ENCODE assay signal across 13 mouse cellular contexts in the genomic region with DNA sequence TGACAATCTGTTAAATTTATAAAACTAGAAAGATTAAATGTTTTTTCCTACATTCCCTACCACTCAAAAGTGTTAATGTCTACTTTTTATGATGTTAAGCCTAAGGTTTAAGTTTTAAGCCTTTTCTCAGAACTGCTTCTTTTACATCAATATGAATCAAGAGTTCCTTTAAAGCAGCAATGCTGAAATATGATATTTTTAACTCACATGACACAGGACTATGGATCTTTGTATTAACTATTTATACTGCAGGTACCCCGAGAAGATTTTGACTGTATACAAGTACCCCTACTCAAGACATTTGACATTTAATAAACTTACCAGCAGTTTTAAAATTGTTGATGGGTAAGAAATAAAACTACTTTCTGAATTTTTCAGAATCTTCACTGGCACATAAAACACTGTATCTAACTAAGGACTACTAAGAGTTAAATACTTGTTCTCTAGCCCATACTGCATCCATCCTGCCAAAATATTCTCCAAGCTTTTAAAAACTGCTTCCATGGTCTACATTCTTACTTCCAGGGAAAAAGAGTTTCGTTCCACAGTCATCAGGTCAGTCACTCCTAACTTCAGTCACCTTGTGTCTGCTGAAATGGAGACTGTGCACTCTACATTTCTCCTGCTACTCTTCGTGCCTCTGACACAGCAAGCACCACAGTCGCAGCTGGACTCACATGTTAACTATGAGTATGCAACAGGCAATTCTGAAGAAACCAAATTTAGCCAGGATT. TPM values are rescaled to one million over a fixed set of nuclear protein-coding genes. Genes with fewer than 3 reads are reported as not detected.
DNase-seq lines count a peak whose midpoint lies in the region; ATAC-seq and TF ChIP-seq lines count a peak whose summit lies in the region.
"Had no signal": no experiment of that assay in that cellular context is flagged by ENCODE, and none has a peak within 500 bp of the region (broad histone marks: within the 10 kb centered on the region; RNA-seq: fewer than 3 reads in every experiment).

No protein-coding gene starts in this region.

- H3K4me1 ChIP-seq in heart, embryonic 14.5 days (ENCODE audit: control insufficient read depth in 2 of 2, insufficient read depth in 2 of 2, low read length in 2 of 2), result peaks cover 0 to 4% of the 10 kb centered on the region in 2 experiments; a peak in 2 of 4 replicates
- H3K4me1 ChIP-seq in lung, embryonic 14.5 days (ENCODE audit: insufficient read depth), result no peaks in the 10 kb centered on the region
- H3K4me1 ChIP-seq in stomach, embryonic 16.5 days (ENCODE audit: control insufficient read depth, insufficient read depth, low read length), result no peaks in the 10 kb centered on the region
- H3K4me1 ChIP-seq: forebrain, embryonic 12.5 days; midbrain, embryonic 12.5 days had no signal

- peak overlapping the region in 1 of 2 experiments; percentile 2; a peak in 1 of 4 replicates for H3K4me3 ChIP-seq in heart, embryonic 14.5 days (ENCODE audit: control insufficient read depth in 1 of 2, insufficient read depth in 1 of 2, low read depth in 1 of 2, low read length in 2 of 2)
- peak overlapping the region; percentile 28 for H3K4me3 ChIP-seq in lung, embryonic 14.5 days (ENCODE audit: low read depth, low read length)
- peak overlapping the region; percentile 46 for H3K4me3 ChIP-seq in stomach, embryonic 16.5 days (replicated peaks; ENCODE audit: low read length)
- H3K4me3 ChIP-seq: forebrain, embryonic 12.5 days; midbrain, embryonic 12.5 days had no signal

- no peaks in the 10 kb centered on the region for H3K9me3 ChIP-seq in heart, embryonic 14.5 days (ENCODE audit: control insufficient read depth, low read length)
- no peaks in the 10 kb centered on the region for H3K9me3 ChIP-seq in lung, embryonic 14.5 days (ENCODE audit: low read depth, low read length)
- no peaks in the 10 kb centered on the region for H3K9me3 ChIP-seq in stomach, embryonic 16.5 days (replicated peaks; ENCODE audit: control insufficient read depth, low read length)
- H3K9me3 ChIP-seq: forebrain, embryonic 12.5 days; midbrain, embryonic 12.5 days had no signal

- 47% methylated on average over 4 of the region's 4 CpGs for WGBS in heart, embryonic 14.5 days
- WGBS in lung, embryonic 14.5 days, result 41% methylated on average over 4 of the region's 4 CpGs
- 43% methylated on average over 4 of the region's 4 CpGs for WGBS in stomach, embryonic 16.5 days

- no peak for ATAC-seq in heart, embryonic 14.5 days (ENCODE audit: insufficient number of reproducible peaks, insufficient read depth, low FRiP score, low read depth)
- no peak for ATAC-seq in lung, embryonic 14.5 days (ENCODE audit: insufficient read depth)
- no peak for ATAC-seq in stomach, embryonic 16.5 days (ENCODE audit: insufficient read depth, low FRiP score)

- intact Hi-C loops in heart, postnatal 25 days (cut with DNase I), result no loop called here
- intact Hi-C loops in heart, postnatal 10 days (cut with DNase I), result no loop called here

- no peaks in the 10 kb centered on the region for H3K36me3 ChIP-seq in heart, embryonic 14.5 days (ENCODE audit: control insufficient read depth, insufficient read depth, low read length)
- H3K36me3 ChIP-seq in lung, embryonic 14.5 days (ENCODE audit: insufficient read depth), result no peaks in the 10 kb centered on the region
- no peaks in the 10 kb centered on the region for H3K36me3 ChIP-seq in stomach, embryonic 16.5 days (ENCODE audit: control insufficient read depth, insufficient read depth, low read length)
- H3K36me3 ChIP-seq: forebrain, embryonic 12.5 days; midbrain, embryonic 12.5 days had no signal

- H3K27ac ChIP-seq in heart, embryonic 14.5 days (replicated peaks in 1 of 2; ENCODE audit: control insufficient read depth in 1 of 2, insufficient read depth in 1 of 2, low read depth in 2 of 2, low read length in 2 of 2), result peak overlapping the region in 1 of 2 experiments; percentile 25; a peak in 1 of 4 replicates
- H3K27ac ChIP-seq in lung, embryonic 14.5 days (ENCODE audit: low read depth), result no peak overlapping the region; the same call in 1 of the 2 replicates
- H3K27ac ChIP-seq in stomach, embryonic 16.5 days (ENCODE audit: low read length), result peak overlapping the region; percentile 92
- H3K27ac ChIP-seq: forebrain, embryonic 12.5 days; midbrain, embryonic 12.5 days had no signal

- no peaks in the 10 kb centered on the region for H3K27me3 ChIP-seq in heart, embryonic 14.5 days (ENCODE audit: control insufficient read depth, insufficient read depth, low read length)
- H3K27me3 ChIP-seq in lung, embryonic 14.5 days (ENCODE audit: insufficient read depth, low read length), result no peaks in the 10 kb centered on the region
- H3K27me3 ChIP-seq in stomach, embryonic 16.5 days (ENCODE audit: control insufficient read depth, insufficient read depth, low read length), result no peaks in the 10 kb centered on the region
- H3K27me3 ChIP-seq: forebrain, embryonic 12.5 days; midbrain, embryonic 12.5 days had no signal

- 0 out of 2 replicates have a peak overlapping the region, but pooled peaks have one; percentile 2 for H3K9ac ChIP-seq in heart, embryonic 14.5 days (ENCODE audit: low read length)
- no peak overlapping the region for H3K9ac ChIP-seq in lung, embryonic 14.5 days
- peak overlapping the region; percentile 51 for H3K9ac ChIP-seq in stomach, embryonic 16.5 days (ENCODE audit: low read length)
- H3K9ac ChIP-seq: forebrain, embryonic 12.5 days; midbrain, embryonic 12.5 days had no signal

- peak overlapping the region; percentile 44 for H3K4me2 ChIP-seq in heart, embryonic 14.5 days (ENCODE audit: low read length)
- H3K4me2 ChIP-seq in lung, embryonic 14.5 days, result peak overlapping the region; percentile 44
- peak overlapping the region; percentile 45 for H3K4me2 ChIP-seq in stomach, embryonic 16.5 days (ENCODE audit: low read depth, low read length)
- H3K4me2 ChIP-seq: forebrain, embryonic 12.5 days; midbrain, embryonic 12.5 days had no signal

- no peak for TF ChIP-seq CTCF in lung, embryonic 14.5 days (IDR thresholded peaks at IDR 0.05; ENCODE audit: low read depth)

- DNase-seq in heart, postnatal 25 days (ENCODE audit: low spot score), result no peak
- DNase-seq in lung, embryonic 14.5 days, result peak; percentile 41
- no peak for DNase-seq in lung, adult 18-20 months
- peak; percentile 49 to 54 for DNase-seq in heart, postnatal 10 days
- no peak for DNase-seq in right cerebral cortex, adult 2 months (ENCODE audit: low spot score in 2 of 2)
- DNase-seq: cerebellum, adult 2 months; embryo, embryonic 11 days; retina, postnatal 1 day; thymus, adult 2 months had no signal

RNA-seq across cellular contexts. Expression of a gene that starts 0.9 kb away (rescaled TPM):
- 30.3 and 39.4 TPM in 2 replicates for polyA plus RNA-seq in heart, embryonic 14.5 days (2014; fragmentation: Nextera tagmentation; extraction: Ambion mirVana)
- total RNA-seq in heart, postnatal 25 days (2021), result 10 to 100 TPM; 85.5 to 89.3 TPM
- polyA plus RNA-seq in lung, embryonic 14.5 days (2014; fragmentation: Nextera tagmentation; extraction: Ambion mirVana), result 69.3 and 75.0 TPM in 2 replicates
- 10 to 100 TPM; 75.4 to 78.8 TPM for total RNA-seq in heart, postnatal 10 days (2021)
- polyA plus RNA-seq in stomach, embryonic 16.5 days (2015; fragmentation: Nextera tagmentation; extraction: Ambion mirVana), result 148 and 154 TPM in 2 replicates

RNA-seq across cellular contexts. Expression of a gene that starts 26.5 kb away (rescaled TPM):
- 0.19 and 0.45 TPM in 2 replicates for polyA plus RNA-seq in heart, embryonic 14.5 days (2014; fragmentation: Nextera tagmentation; extraction: Ambion mirVana)
- 1 to 10 TPM in 1 of 2 experiments, under 1 TPM in 1; 0.84 to 1.5 TPM for total RNA-seq in heart, postnatal 25 days (2021)
- polyA plus RNA-seq in lung, embryonic 14.5 days (2014; fragmentation: Nextera tagmentation; extraction: Ambion mirVana), result 1.0 and 1.5 TPM in 2 replicates
- 1 to 10 TPM; 1.1 to 1.4 TPM for total RNA-seq in heart, postnatal 10 days (2021)
- 0.85 and 1.1 TPM in 2 replicates for polyA plus RNA-seq in stomach, embryonic 16.5 days (2015; fragmentation: Nextera tagmentation; extraction: Ambion mirVana)
- polyA plus RNA-seq: thymus, adult 2 months had no signal

RNA-seq across cellular contexts. Expression of a gene that starts 43.8 kb away (rescaled TPM):
- 27.5 and 27.7 TPM in 2 replicates for polyA plus RNA-seq in heart, embryonic 14.5 days (2014; fragmentation: Nextera tagmentation; extraction: Ambion mirVana)
- 1 to 10 TPM; 1.8 to 2.4 TPM for total RNA-seq in heart, postnatal 25 days (2021)
- 39.4 and 40.0 TPM in 2 replicates for polyA plus RNA-seq in lung, embryonic 14.5 days (2014; fragmentation: Nextera tagmentation; extraction: Ambion mirVana)
- 1 to 10 TPM; 5.9 to 6.9 TPM for total RNA-seq in heart, postnatal 10 days (2021)
- polyA plus RNA-seq in stomach, embryonic 16.5 days (2015; fragmentation: Nextera tagmentation; extraction: Ambion mirVana), result 22.7 and 23.4 TPM in 2 replicates

RNA-seq across cellular contexts. Expression of a gene that starts 44.1 kb away (rescaled TPM):
- polyA plus RNA-seq in heart, embryonic 14.5 days (2014; fragmentation: Nextera tagmentation; extraction: Ambion mirVana), result 9.7 and 14.3 TPM in 2 replicates
- total RNA-seq in heart, postnatal 25 days (2021), result 10 to 100 TPM; 14.9 to 16.9 TPM
- 14.8 and 17.7 TPM in 2 replicates for polyA plus RNA-seq in lung, embryonic 14.5 days (2014; fragmentation: Nextera tagmentation; extraction: Ambion mirVana)
- 10 to 100 TPM; 13.2 to 17.7 TPM for total RNA-seq in heart, postnatal 10 days (2021)
- 10.1 and 13.2 TPM in 2 replicates for polyA plus RNA-seq in stomach, embryonic 16.5 days (2015; fragmentation: Nextera tagmentation; extraction: Ambion mirVana)

Comparison
In these comparisons a context has a peak if more than half of its experiments do, and no peak if none do; other contexts are left out.
1. DNase-seq: peak in lung, embryonic 14.5 days (single experiment) and heart, postnatal 10 days (2 of 2); none in heart, postnatal 25 days (single experiment), lung, adult 18-20 months (0 of 2) and right cerebral cortex, adult 2 months (0 of 2).
2. Peak in every context shown above with its lines, with median percentiles within 50 percentile points of each other: H3K4me2 ChIP-seq.